Mouse (Mus musculus) heart, postnatal 0 days (tissue): Measurements from ENCODE around the gene Fbxl14.

Experiments used
- CTCF ChIP-seq: IDR thresholded peaks from 2 replicates; pipeline ENCODE4 v1.5.1; 2016; ENCODE audit warnings: antibody characterized with exemption, control low read depth, low read depth
- EP300 ChIP-seq: IDR thresholded peaks from 2 replicates; pipeline ENCODE4 v1.6.1; 2016; ENCODE audit warnings: antibody characterized with exemption, low read depth

DNA sequence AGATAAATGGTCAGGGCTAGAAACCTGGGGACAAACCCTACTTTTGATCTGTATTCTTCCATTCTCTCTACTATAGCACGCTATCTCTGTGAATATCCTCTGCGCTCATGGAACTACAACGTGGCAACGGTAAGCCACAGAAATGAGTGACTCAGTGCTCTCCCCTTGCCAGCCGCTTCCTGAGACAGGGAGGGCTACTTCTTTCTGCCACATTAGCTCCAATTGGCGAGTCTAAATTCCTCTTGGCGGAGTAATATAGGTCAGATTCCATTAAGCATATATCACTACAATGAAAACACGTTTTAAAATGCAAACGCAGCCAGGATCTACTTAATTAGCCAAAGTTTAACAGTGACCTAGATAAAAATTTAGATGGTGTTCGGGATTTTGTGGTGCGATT is 33.2 kb downstream of the Fbxl14 start:
- no peak for TF ChIP-seq CTCF
- TF ChIP-seq EP300: no peak
